Mouse (Mus musculus): Measurements from ENCODE around the gene Fbxw17. TPM values are rescaled to one million over a fixed set of nuclear protein-coding genes. Genes with fewer than 3 reads are reported as not detected.
"Not testable (repeated sequence)": the region's sequence is repeated elsewhere in the genome, so short reads cannot be mapped to it uniquely, and the experiment has no call there.

The Fbxw17 gene
- polyA plus RNA-seq (2012; rRNA removed) = 38.8 and 42.9 TPM in 2 replicates
- 33.0 and 33.5 TPM in 2 replicates for polyA plus RNA-seq (2014; fragmentation: Nextera tagmentation; extraction: Ambion mirVana)

DNA sequence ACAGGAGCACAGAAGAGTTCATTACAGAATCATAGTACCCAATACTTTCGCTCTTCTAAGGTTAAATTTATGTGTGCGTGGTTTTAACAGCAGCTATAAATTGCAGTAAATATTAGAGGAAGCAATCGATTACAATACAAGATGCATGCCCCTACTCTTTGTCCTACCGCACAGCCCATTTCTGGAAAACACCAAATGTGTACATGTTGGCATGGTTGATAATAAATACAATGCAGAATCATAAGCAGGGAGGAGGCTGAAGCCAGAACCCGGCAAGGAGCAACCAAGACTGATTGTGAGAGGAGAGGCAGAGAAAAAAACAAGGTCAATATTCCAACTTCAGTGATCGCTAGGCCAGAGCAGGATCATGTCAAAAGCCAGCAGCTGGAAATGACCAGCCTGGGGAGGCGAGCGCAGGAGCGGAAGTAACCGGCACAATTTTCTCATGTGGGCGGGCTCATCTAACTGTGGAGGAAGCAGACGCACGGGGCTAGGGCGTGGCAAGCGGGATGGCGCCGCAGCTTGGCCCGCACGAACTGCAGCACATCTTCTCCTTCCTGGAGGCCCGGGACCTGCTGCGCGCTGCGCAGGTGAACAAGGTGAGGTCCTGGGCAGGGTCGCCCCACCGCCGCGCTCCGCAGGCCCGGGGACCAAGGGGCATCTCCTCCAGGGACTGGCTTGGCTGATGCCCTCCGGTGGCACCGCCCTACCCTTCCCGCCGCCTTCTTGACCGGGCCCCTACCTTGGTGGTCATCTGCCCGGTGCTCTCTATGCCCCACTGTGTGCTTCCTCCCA, at the start of gene Fbxw17:
Gene Fbxw17 (plus strand): TSS at position 476 of the 795 bp plus-strand sequence.
- DNase-seq (ENCODE audit: low spot score) (peak; percentile 77), ATAC-seq (ENCODE audit: low FRiP score, low read depth) (peak; percentile 92)
- no peaks in the 10 kb centered on the region for H3K9me3 ChIP-seq (ENCODE audit: control insufficient read depth, low read length)
- peaks cover 10% of the 10 kb centered on the region for H3K4me1 ChIP-seq (ENCODE audit: control insufficient read depth, insufficient read depth, low read length)
- peaks cover 14% of the 10 kb centered on the region for H3K36me3 ChIP-seq (ENCODE audit: control insufficient read depth, insufficient read depth, low read length)
- no peaks in the 10 kb centered on the region for H3K27me3 ChIP-seq (ENCODE audit: control insufficient read depth, insufficient read depth, low read length)
- peak within 1 kb of the TSS; percentile 68 for H3K4me2 ChIP-seq (replicated peaks; ENCODE audit: low read depth, low read length, severe bottlenecking)
- 15% methylated on average over 31 of the region's 35 CpGs for WGBS
- peak within 1 kb of the TSS; percentile 55; the same call in 1 of the 2 replicates for H3K27ac ChIP-seq (replicated peaks; ENCODE audit: low read depth, low read length)
- H3K4me3 ChIP-seq (replicated peaks; ENCODE audit: low read length) = peak within 1 kb of the TSS; percentile 82
- peak; percentile 85; the same call in 1 of the 2 replicates for TF ChIP-seq POLR2A (IDR thresholded peaks at IDR 0.05; ENCODE audit: borderline replicate concordance, extremely low read depth, insufficient read depth, insufficient read length)
- peak within 1 kb of the TSS; percentile 91 for H3K9ac ChIP-seq (ENCODE audit: low read depth, low read length, severe bottlenecking)

DNA sequence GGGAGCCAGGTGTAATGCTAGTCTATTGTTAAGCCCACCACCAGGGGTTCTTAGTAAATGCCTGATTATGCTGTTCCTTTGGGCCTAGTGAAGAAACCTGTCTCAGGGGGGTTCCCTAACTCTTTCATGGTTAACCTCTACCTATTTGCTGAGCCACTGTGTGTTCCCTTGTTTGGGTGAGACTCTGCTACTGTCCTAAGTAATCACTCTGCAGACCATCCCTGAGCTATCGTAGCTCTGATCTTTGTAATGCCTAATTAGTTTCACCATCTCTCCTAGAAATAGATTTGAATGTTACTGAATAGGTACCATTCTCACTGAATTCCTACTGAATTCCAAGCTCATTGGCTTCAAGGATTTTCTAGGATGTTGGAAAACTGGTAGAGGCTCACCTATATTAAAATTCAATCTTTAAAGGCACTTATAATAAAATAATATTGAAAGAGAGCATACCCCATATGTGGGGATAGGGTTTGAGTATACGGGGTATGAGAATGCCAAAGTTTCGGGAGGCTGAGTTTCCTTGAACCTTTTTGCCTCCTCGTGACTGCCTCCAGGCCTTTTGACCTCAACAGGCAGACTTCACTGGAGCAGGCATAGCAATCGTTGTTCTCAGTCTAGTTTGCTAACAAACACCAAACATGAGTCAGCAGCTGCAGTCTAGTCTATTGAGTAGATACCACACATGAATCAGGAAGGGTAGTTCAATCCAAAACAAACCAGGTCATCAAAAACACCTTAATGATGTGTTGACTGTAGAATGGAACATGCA, 44.5 kb upstream of the Fbxw17 start:
- not testable (repeated sequence) for H3K27ac ChIP-seq (replicated peaks; ENCODE audit: low read depth, low read length); ATAC-seq (ENCODE audit: low FRiP score, low read depth); DNase-seq (ENCODE audit: low spot score); H3K4me2 ChIP-seq (replicated peaks; ENCODE audit: low read depth, low read length, severe bottlenecking); H3K9me3 ChIP-seq (ENCODE audit: control insufficient read depth, low read length); H3K36me3 ChIP-seq (ENCODE audit: control insufficient read depth, insufficient read depth, low read length); H3K4me3 ChIP-seq (replicated peaks; ENCODE audit: low read length); H3K9ac ChIP-seq (ENCODE audit: low read depth, low read length, severe bottlenecking); H3K4me1 ChIP-seq (ENCODE audit: control insufficient read depth, insufficient read depth, low read length); H3K27me3 ChIP-seq (ENCODE audit: control insufficient read depth, insufficient read depth, low read length)
- 78% methylated on average over 5 of the region's 5 CpGs for WGBS

DNA sequence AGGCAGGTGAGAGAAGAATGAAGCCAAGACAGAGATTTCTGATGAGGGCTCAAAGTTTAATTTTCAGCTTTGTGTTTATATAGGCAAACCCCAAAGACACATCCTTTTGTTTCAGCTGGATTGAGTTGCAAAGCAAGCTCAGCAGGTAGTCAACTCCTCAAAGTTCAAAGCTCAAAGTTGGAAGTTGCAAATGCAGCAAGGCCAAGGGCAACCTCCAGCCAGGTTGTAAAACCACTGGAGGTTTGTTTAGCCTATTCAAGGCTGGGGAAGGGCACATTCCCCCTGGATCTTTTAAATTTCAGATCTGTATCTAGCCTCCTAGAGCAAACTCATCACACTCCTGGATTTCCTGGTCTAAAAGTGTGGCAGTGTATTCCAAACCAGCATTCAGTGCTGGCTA, 28.5 kb upstream of the Fbxw17 start:
- not testable (repeated sequence) for ATAC-seq (ENCODE audit: low FRiP score, low read depth); H3K36me3 ChIP-seq (ENCODE audit: control insufficient read depth, insufficient read depth, low read length); DNase-seq (ENCODE audit: low spot score); H3K4me3 ChIP-seq (replicated peaks; ENCODE audit: low read length); H3K9ac ChIP-seq (ENCODE audit: low read depth, low read length, severe bottlenecking); H3K4me1 ChIP-seq (ENCODE audit: control insufficient read depth, insufficient read depth, low read length); H3K27ac ChIP-seq (replicated peaks; ENCODE audit: low read depth, low read length); H3K9me3 ChIP-seq (ENCODE audit: control insufficient read depth, low read length); H3K4me2 ChIP-seq (replicated peaks; ENCODE audit: low read depth, low read length, severe bottlenecking); H3K27me3 ChIP-seq (ENCODE audit: control insufficient read depth, insufficient read depth, low read length)

DNA sequence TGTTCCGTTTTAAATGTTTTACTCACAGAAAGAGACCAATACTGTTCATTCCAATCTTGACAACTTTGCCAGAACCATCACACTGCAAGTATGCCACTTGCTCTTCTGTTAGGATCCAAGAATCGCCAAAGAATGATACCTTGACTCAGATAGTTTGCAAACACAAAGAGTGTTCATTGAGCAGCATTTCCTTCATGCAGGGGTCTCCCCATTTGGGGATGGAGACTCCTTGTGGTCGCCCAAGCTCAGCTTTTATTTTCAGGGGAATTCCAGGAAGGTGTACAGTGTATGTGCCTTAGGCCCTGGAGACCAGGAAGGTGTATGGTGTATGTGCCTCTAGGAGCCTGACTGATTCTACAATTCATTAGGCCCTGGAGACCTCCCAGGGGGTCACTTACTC, 757 bp downstream of the Fbxw17 start:
- WGBS = 48% methylated on average over 3 of the region's 3 CpGs
- Histone ChIP-seq H3K27ac (replicated peaks; ENCODE audit: low read depth, low read length) (no peak overlapping the region), H3K4me2 (replicated peaks; ENCODE audit: low read depth, low read length, severe bottlenecking) (peak overlapping the region; percentile 68), H3K9me3 (ENCODE audit: control insufficient read depth, low read length) (no peaks in the 10 kb centered on the region), H3K9ac (ENCODE audit: low read depth, low read length, severe bottlenecking) (peak overlapping the region; percentile 91), H3K4me3 (replicated peaks; ENCODE audit: low read length) (peak overlapping the region; percentile 82), H3K4me1 (ENCODE audit: control insufficient read depth, insufficient read depth, low read length) (peaks cover 10% of the 10 kb centered on the region), H3K36me3 (ENCODE audit: control insufficient read depth, insufficient read depth, low read length) (peaks cover 21% of the 10 kb centered on the region), H3K27me3 (ENCODE audit: control insufficient read depth, insufficient read depth, low read length) (no peaks in the 10 kb centered on the region)
- no peak for TF ChIP-seq POLR2A (IDR thresholded peaks at IDR 0.05; ENCODE audit: borderline replicate concordance, extremely low read depth, insufficient read depth, insufficient read length)
- no peak for DNase-seq (ENCODE audit: low spot score)
- ATAC-seq (ENCODE audit: low FRiP score, low read depth) = no peak

GRCm38 (mm10) chr13:50423625-50424209, 6.1 kb downstream of the Fbxw17 start:
- Histone ChIP-seq H3K27me3 (ENCODE audit: control insufficient read depth, insufficient read depth, low read length) (no peaks in the 10 kb centered on the region), H3K36me3 (ENCODE audit: control insufficient read depth, insufficient read depth, low read length) (peaks cover 73% of the 10 kb centered on the region), H3K4me2 (replicated peaks; ENCODE audit: low read depth, low read length, severe bottlenecking) (no peak overlapping the region), H3K27ac (replicated peaks; ENCODE audit: low read depth, low read length) (no peak overlapping the region), H3K9ac (ENCODE audit: low read depth, low read length, severe bottlenecking) (no peak overlapping the region), H3K4me3 (replicated peaks; ENCODE audit: low read length) (no peak overlapping the region), H3K4me1 (ENCODE audit: control insufficient read depth, insufficient read depth, low read length) (peaks cover under 1% of the 10 kb centered on the region; the same call in 1 of the 2 replicates), H3K9me3 (ENCODE audit: control insufficient read depth, low read length) (no peaks in the 10 kb centered on the region)
- TF ChIP-seq POLR2A (IDR thresholded peaks at IDR 0.05; ENCODE audit: borderline replicate concordance, extremely low read depth, insufficient read depth, insufficient read length) = no peak
- peak; percentile 22 for DNase-seq (ENCODE audit: low spot score)
- 80% methylated on average over 8 of the region's 8 CpGs for WGBS
- peak; percentile 66 for ATAC-seq (ENCODE audit: low FRiP score, low read depth)
